Mouse (Mus musculus) liver, embryonic 12.5 days (tissue): ENCODE data around the gene Gipr. TPM values are rescaled to one million over a fixed set of nuclear protein-coding genes. Genes with fewer than 3 reads are reported as not detected.
A peak's percentile ranks its signal among the peaks of the same experiment; 100 is the strongest.

Experiments used
- ATAC-seq: fragments of 200-750 bp; cut with Nextera tagmentation; 2 replicates; pipeline ENCODE4 v1.8.0; 2017; ENCODE audit warnings: moderate number of reproducible peaks, mild to moderate bottlenecking, moderate library complexity
- H3K27ac ChIP-seq: fragments of 300-500 bp; sonication (generic); 2 replicates; pipeline ENCODE4 v1.5.1; 2016; ENCODE audit warnings: mild to moderate bottlenecking
- H3K27me3 ChIP-seq: fragments of 300-500 bp; sonication (generic); replicated peaks from 2 replicates; pipeline ENCODE4 v1.6.1; 2016; ENCODE audit warnings: mild to moderate bottlenecking, moderate library complexity
- H3K36me3 ChIP-seq: fragments of 300-500 bp; sonication (generic); 2 replicates; pipeline ENCODE4 v1.6.1; 2016; ENCODE audit warnings: mild to moderate bottlenecking, moderate library complexity
- H3K4me1 ChIP-seq: fragments of 300-500 bp; sonication (generic); 2 replicates; pipeline ENCODE4 v1.6.1; 2016
- H3K4me2 ChIP-seq: fragments of 300-500 bp; sonication (generic); 2 replicates; pipeline ENCODE4 v1.6.1; 2016; ENCODE audit warnings: mild to moderate bottlenecking, moderate library complexity
- H3K4me3 ChIP-seq: fragments of 300-500 bp; sonication (generic); 2 replicates; pipeline ENCODE4 v1.5.1; 2016; ENCODE audit warnings: mild to moderate bottlenecking, moderate library complexity
- H3K9ac ChIP-seq: fragments of 300-500 bp; sonication (generic); 2 replicates; pipeline ENCODE4 v1.6.1; 2016; ENCODE audit warnings: mild to moderate bottlenecking, moderate library complexity
- H3K9me3 ChIP-seq: fragments of 300-500 bp; sonication (generic); replicated peaks from 2 replicates; pipeline ENCODE4 v1.6.1; 2016; ENCODE audit warnings: mild to moderate bottlenecking, moderate library complexity
- WGBS: fragments of 180-500 bp; shearing (Covaris S2); methylation state at CpG from one replicate; pipeline ENCODE4 v1.1.7; 2016; ENCODE audit not compliant: insufficient replicate concordance; 5-methylcytosine and 5-hydroxymethylcytosine counted together
- polyA plus RNA-seq: library from polyadenylated mRNA; unstranded; fragments of >200 nt; fragmentation: Nextera tagmentation; extraction: Ambion mirVana; gene quantifications from 2 replicates; pipeline ENCODE4 v1.2.1, GENCODE M21; 2016

The Gipr gene
- polyA plus RNA-seq, 1 experiment from 2014 or later, result 0.18 TPM

- H3K36me3 ChIP-seq, result no peaks in the 10 kb centered on the region
- H3K27ac ChIP-seq, result no peak overlapping the region
- no peak overlapping the region for H3K4me3 ChIP-seq
- ATAC-seq, result no peak
- H3K9me3 ChIP-seq, result no peaks in the 10 kb centered on the region
- H3K27me3 ChIP-seq, result peaks cover 81% of the 10 kb centered on the region
- peaks cover 69% of the 10 kb centered on the region for H3K4me1 ChIP-seq
- H3K9ac ChIP-seq, result no peak overlapping the region
- 59% methylated on average over 7 of the region's 7 CpGs for WGBS
- no peak overlapping the region for H3K4me2 ChIP-seq
Measured at GRCm38 (mm10) chr7:19177216-19177615, 11.3 kb upstream of the Gipr start.

DNA sequence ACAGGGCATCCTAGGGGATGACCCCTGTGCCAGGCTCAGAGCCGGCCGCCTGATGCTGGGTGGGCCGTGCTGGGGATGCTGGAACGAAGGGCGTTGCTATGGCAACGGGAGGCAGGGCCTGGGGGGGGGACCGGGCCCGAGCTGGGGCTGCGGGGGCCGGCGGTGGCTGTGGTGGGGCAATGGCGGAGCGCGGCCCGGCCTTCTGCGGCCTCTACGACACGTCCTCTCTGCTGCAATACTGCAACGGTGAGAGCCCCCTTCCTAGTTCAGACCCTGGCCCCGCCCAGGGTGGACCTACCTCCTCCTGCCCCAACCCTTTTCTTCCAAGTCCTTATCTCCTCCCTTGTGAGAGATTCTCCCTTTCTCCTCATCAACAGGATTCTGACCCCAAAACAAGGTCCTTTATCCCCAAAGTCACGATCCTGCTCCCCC is 10.6 kb upstream of the Gipr start:
- Histone ChIP-seq H3K27me3 (peaks cover 86% of the 10 kb centered on the region), H3K9ac (no peak overlapping the region), H3K4me3 (peak overlapping the region; percentile 13; the same call in 1 of the 2 replicates), H3K36me3 (no peaks in the 10 kb centered on the region), H3K27ac (no peak overlapping the region), H3K4me1 (peaks cover 69% of the 10 kb centered on the region), H3K4me2 (peak overlapping the region; percentile 30), H3K9me3 (no peaks in the 10 kb centered on the region)
- ATAC-seq, result no peak
- WGBS, result 8% methylated on average over 21 of the region's 21 CpGs

GRCm38 (mm10) chr7:19175708-19176515 is 10.0 kb upstream of the Gipr start, which contains the start of gene Eml2:
TSS of gene Eml2 (plus strand) at chr7:19176421.
- H3K4me2 ChIP-seq, result peak within 1 kb of the TSS; percentile 30
- WGBS, result 3% methylated on average over 30 of the region's 30 CpGs

DNA sequence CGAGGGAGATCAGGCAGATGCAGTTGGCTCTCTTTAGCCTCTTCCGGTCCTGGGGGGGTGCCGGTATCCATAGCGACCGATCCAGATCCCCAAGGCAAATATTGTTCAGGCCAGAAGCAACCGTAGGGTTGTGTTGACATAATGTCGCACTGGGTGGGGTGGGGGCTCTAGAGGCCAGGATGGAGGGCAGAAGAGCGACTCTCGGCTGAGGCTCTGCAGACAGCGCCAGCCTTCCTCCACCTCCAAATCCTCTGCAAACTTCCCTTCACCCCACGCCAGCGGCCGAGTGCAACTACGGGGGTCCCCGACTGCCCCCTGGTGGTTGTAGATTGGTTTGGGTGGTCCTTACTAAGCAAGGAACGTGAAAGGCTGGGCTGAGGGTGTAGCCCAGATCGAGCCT is 6.9 kb upstream of the Gipr start:
- no peaks in the 10 kb centered on the region for H3K36me3 ChIP-seq
- H3K9ac ChIP-seq, result 0 out of 2 replicates have a peak overlapping the region, but pooled peaks have one; percentile 10
- peak overlapping the region; percentile 25; the same call in 1 of the 2 replicates for H3K4me3 ChIP-seq
- 5% methylated on average over 17 of the region's 17 CpGs for WGBS
- peaks cover 90% of the 10 kb centered on the region for H3K27me3 ChIP-seq
- no peaks in the 10 kb centered on the region for H3K9me3 ChIP-seq
- peak overlapping the region; percentile 50 for H3K4me2 ChIP-seq
- ATAC-seq, result peak; percentile 48; the same call in 1 of the 2 replicates
- H3K4me1 ChIP-seq, result peaks cover 32% of the 10 kb centered on the region
- H3K27ac ChIP-seq, result no peak overlapping the region

More at GRCm38 (mm10) chr7:19175708-19176515, 10.0 kb upstream of the Gipr start, which contains the start of gene Eml2:
- peaks cover 63% of the 10 kb centered on the region for H3K4me1 ChIP-seq
- H3K27ac ChIP-seq, result no peak within 1 kb of the TSS
- peak within 1 kb of the TSS; percentile 13; the same call in 1 of the 2 replicates for H3K4me3 ChIP-seq
- H3K27me3 ChIP-seq, result peaks cover 89% of the 10 kb centered on the region
- H3K9me3 ChIP-seq, result no peaks in the 10 kb centered on the region
- no peak for ATAC-seq
- H3K36me3 ChIP-seq, result no peaks in the 10 kb centered on the region
- no peak within 1 kb of the TSS for H3K9ac ChIP-seq

DNA sequence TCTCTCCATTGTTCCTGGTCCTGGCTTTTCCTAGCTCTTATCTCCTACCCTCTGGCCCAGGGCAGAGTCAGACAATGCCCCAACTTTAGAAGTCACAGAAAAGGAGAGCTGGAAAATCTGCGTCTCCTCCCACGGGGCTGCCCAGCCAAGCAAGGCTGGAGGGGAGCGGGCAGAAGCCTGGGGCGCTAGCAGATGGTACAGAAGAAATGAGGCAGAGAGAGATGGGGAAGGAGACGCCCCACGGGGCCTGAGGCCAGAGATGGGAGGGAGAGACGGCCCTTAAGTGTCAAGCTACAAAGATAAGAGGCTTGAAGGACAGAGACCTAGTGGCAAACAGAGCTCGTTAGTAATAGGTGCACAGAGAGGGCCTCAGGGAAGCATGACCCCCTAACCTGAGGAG is 5.9 kb upstream of the Gipr start:
- Histone ChIP-seq H3K9ac (no peak overlapping the region), H3K4me2 (no peak overlapping the region), H3K27ac (no peak overlapping the region), H3K27me3 (peaks cover 85% of the 10 kb centered on the region), H3K9me3 (no peaks in the 10 kb centered on the region), H3K36me3 (no peaks in the 10 kb centered on the region), H3K4me3 (no peak overlapping the region), H3K4me1 (peaks cover 27% of the 10 kb centered on the region)
- ATAC-seq, result no peak
- 21% methylated on average over 8 of the region's 8 CpGs for WGBS

DNA sequence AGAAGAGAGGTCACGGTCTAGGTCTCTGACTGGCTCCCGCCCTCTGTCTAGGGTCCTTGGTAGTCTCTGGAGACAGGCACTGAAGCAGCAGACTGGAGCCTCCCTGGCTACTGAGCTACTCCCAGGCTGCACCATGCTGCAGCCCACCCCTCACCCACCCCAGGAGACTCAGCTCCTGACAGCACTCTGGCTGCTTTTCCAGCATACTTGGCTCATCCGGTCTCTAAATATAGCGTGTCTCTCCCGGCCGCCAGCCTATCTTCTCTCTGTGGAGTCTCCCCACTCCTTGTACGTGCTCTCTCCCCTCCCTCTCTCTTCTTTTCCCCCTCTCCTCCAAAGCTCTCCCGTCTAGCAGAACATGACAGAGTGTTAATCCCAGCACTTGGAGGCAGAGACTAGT is 4.2 kb upstream of the Gipr start:
- H3K4me2 ChIP-seq, result no peak overlapping the region
- H3K4me3 ChIP-seq, result no peak overlapping the region
- 49% methylated on average over 8 of the region's 8 CpGs for WGBS
- peak overlapping the region; percentile 62 for H3K27ac ChIP-seq
- H3K27me3 ChIP-seq, result peaks cover 81% of the 10 kb centered on the region
- no peaks in the 10 kb centered on the region for H3K36me3 ChIP-seq
- no peak for ATAC-seq
- H3K9me3 ChIP-seq, result no peaks in the 10 kb centered on the region
- no peak overlapping the region for H3K9ac ChIP-seq
- peaks cover 28% of the 10 kb centered on the region for H3K4me1 ChIP-seq

DNA sequence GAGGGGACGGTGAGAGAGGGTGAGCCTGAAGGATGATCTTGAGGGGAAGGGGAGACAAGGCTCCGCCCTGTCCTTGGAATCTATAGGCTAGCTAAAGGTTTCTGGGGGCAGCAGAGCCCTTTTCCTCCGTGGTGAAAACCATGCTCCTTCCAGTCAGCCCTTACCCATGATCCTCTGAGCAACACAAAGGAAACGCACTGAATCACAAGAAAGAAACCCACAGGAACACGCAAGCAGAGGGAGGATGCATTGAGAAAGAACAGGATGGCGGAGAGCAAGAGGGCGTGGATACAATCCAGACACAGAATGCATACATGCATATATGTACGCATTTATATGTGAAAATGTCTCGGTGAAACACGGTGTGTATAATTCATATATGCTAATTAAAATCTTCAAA is 3.6 kb upstream of the Gipr start:
- ATAC-seq, result no peak
- 49% methylated on average over 10 of the region's 10 CpGs for WGBS
- H3K4me1 ChIP-seq, result peaks cover 34% of the 10 kb centered on the region

DNA sequence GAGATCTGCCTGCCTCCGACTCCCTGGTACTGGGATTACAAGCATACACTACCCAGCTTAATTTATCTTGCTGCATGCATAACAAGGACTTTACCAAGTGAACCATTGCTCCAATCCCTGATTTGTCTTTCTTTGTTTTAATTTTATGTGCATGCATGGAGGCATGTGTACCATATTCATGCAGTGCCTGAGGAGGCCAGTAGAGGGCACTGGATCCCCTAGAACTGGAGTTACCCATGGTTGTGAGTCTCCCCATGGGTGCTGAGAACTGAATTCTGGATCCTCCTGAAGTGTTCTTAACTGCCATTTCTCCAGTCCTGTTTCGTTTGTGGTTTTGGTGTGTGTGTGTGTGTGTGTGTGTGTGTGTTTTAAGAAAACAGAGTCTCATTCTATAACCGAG is 1.1 kb upstream of the Gipr start:
- ATAC-seq, result no peak
- Histone ChIP-seq H3K4me2 (no peak overlapping the region), H3K4me1 (peaks cover 35% of the 10 kb centered on the region), H3K9me3 (no peaks in the 10 kb centered on the region), H3K36me3 (no peaks in the 10 kb centered on the region), H3K27ac (no peak overlapping the region), H3K9ac (no peak overlapping the region), H3K4me3 (no peak overlapping the region), H3K27me3 (peaks cover 84% of the 10 kb centered on the region)
- WGBS, result 66% methylated on average over 3 of the region's 3 CpGs

More for the DNA sequence above, 3.6 kb upstream of the Gipr start:
- H3K4me3 ChIP-seq, result no peak overlapping the region
- H3K27me3 ChIP-seq, result peaks cover 82% of the 10 kb centered on the region
- H3K4me2 ChIP-seq, result no peak overlapping the region
- H3K27ac ChIP-seq, result no peak overlapping the region; the same call in 1 of the 2 replicates
- no peak overlapping the region for H3K9ac ChIP-seq
- no peaks in the 10 kb centered on the region for H3K36me3 ChIP-seq
- no peaks in the 10 kb centered on the region for H3K9me3 ChIP-seq

- H3K27me3 ChIP-seq, result peaks cover 85% of the 10 kb centered on the region
- 2% methylated on average over 13 of the region's 13 CpGs for WGBS
- no peak overlapping the region for H3K27ac ChIP-seq
- H3K4me1 ChIP-seq, result peaks cover 41% of the 10 kb centered on the region
- H3K4me3 ChIP-seq, result no peak overlapping the region
- peak overlapping the region; percentile 57 for H3K4me2 ChIP-seq
- no peaks in the 10 kb centered on the region for H3K9me3 ChIP-seq
- H3K9ac ChIP-seq, result no peak overlapping the region; the same call in 1 of the 2 replicates
- ATAC-seq, result peak; percentile 41; the same call in 1 of the 2 replicates
- no peaks in the 10 kb centered on the region for H3K36me3 ChIP-seq
Measured at GRCm38 (mm10) chr7:19164978-19165377, 949 bp downstream of the Gipr start.

- H3K4me3 ChIP-seq, result no peak overlapping the region
- peaks cover 47% of the 10 kb centered on the region for H3K4me1 ChIP-seq
- peaks cover 85% of the 10 kb centered on the region for H3K27me3 ChIP-seq
- no peak overlapping the region for H3K27ac ChIP-seq
- peak; percentile 45; the same call in 1 of the 2 replicates for ATAC-seq
- WGBS, result 0% methylated on average over 6 of the region's 6 CpGs
- H3K9me3 ChIP-seq, result no peaks in the 10 kb centered on the region
- H3K4me2 ChIP-seq, result peak overlapping the region; percentile 57
- peak overlapping the region; percentile 20; the same call in 1 of the 2 replicates for H3K9ac ChIP-seq
- H3K36me3 ChIP-seq, result no peaks in the 10 kb centered on the region
Measured at GRCm38 (mm10) chr7:19164189-19164588, 1.7 kb downstream of the Gipr start.

GRCm38 (mm10) chr7:19163752-19164151 is 2.2 kb downstream of the Gipr start:
- Histone ChIP-seq H3K9me3 (no peaks in the 10 kb centered on the region), H3K36me3 (no peaks in the 10 kb centered on the region), H3K9ac (no peak overlapping the region), H3K4me3 (no peak overlapping the region), H3K4me2 (peak overlapping the region; percentile 57), H3K4me1 (peaks cover 47% of the 10 kb centered on the region), H3K27ac (no peak overlapping the region), H3K27me3 (peaks cover 86% of the 10 kb centered on the region)
- 23% methylated on average over 12 of the region's 12 CpGs for WGBS
- 0 out of 2 replicates have a peak, but pooled peaks have one; percentile 19 for ATAC-seq

- ATAC-seq, result no peak
- WGBS, result 70% methylated on average over 7 of the region's 7 CpGs
- peaks cover 81% of the 10 kb centered on the region for H3K27me3 ChIP-seq
Measured at GRCm38 (mm10) chr7:19162928-19163327, 3.0 kb downstream of the Gipr start.

More at GRCm38 (mm10) chr7:19162928-19163327, 3.0 kb downstream of the Gipr start:
- Histone ChIP-seq H3K9ac (no peak overlapping the region), H3K4me3 (no peak overlapping the region), H3K4me2 (no peak overlapping the region), H3K27ac (no peak overlapping the region), H3K36me3 (no peaks in the 10 kb centered on the region), H3K4me1 (peaks cover 48% of the 10 kb centered on the region), H3K9me3 (no peaks in the 10 kb centered on the region)
